Mouse (Mus musculus): ENCODE data around the gene Cd81.
A peak's percentile ranks its signal among the peaks of the same experiment; 100 is the strongest.

Cd81 gene

GRCm38 (mm10) chr7:143021356-143022164, 31.0 kb upstream of the Cd81 start:
- no peak for DNase-seq

GRCm38 (mm10) chr7:143023499-143023898, 29.0 kb upstream of the Cd81 start:
- no peak for DNase-seq

GRCm38 (mm10) chr7:143024293-143024692, 28.2 kb upstream of the Cd81 start:
- no peak for DNase-seq

- no peak for DNase-seq
Measured at GRCm38 (mm10) chr7:143025496-143025895, 27.0 kb upstream of the Cd81 start.

- DNase-seq: no peak
Measured at GRCm38 (mm10) chr7:143027196-143027595, 25.3 kb upstream of the Cd81 start.

GRCm38 (mm10) chr7:143031816-143032215, 20.7 kb upstream of the Cd81 start:
- DNase-seq: no peak

GRCm38 (mm10) chr7:143033581-143033980, 19.0 kb upstream of the Cd81 start:
- DNase-seq: no peak

GRCm38 (mm10) chr7:143034112-143034511, 18.4 kb upstream of the Cd81 start:
- no peak for DNase-seq

GRCm38 (mm10) chr7:143034519-143035450, 17.8 kb upstream of the Cd81 start:
- DNase-seq: no peak

- no peak for DNase-seq
Measured at GRCm38 (mm10) chr7:143036787-143037186, 15.8 kb upstream of the Cd81 start.

GRCm38 (mm10) chr7:143037306-143037705, 15.2 kb upstream of the Cd81 start:
- DNase-seq: no peak

GRCm38 (mm10) chr7:143038174-143038931, 14.2 kb upstream of the Cd81 start:
- DNase-seq: no peak

- DNase-seq: no peak
Measured at GRCm38 (mm10) chr7:143040561-143040960, 12.0 kb upstream of the Cd81 start.

GRCm38 (mm10) chr7:143041138-143041822, 11.3 kb upstream of the Cd81 start:
- DNase-seq: no peak

GRCm38 (mm10) chr7:143042089-143042488, 10.4 kb upstream of the Cd81 start:
- DNase-seq: peak; percentile 84 to 90

GRCm38 (mm10) chr7:143042897-143043300, 9.6 kb upstream of the Cd81 start:
- no peak for DNase-seq

- DNase-seq: no peak
Measured at GRCm38 (mm10) chr7:143044049-143044825, 8.3 kb upstream of the Cd81 start.

- DNase-seq: peak in 1 of 2 experiments; percentile 4
Measured at GRCm38 (mm10) chr7:143044826-143045206, 7.7 kb upstream of the Cd81 start.

- DNase-seq: peak in 1 of 2 experiments; percentile 6
Measured at GRCm38 (mm10) chr7:143046358-143046757, 6.2 kb upstream of the Cd81 start.

GRCm38 (mm10) chr7:143049331-143049730, 3.2 kb upstream of the Cd81 start:
- DNase-seq: no peak
